Mouse (Mus musculus): ENCODE results near the gene Myt1l. TPM values are rescaled to one million over a fixed set of nuclear protein-coding genes. Genes with fewer than 3 reads are reported as not detected.

Gene Myt1l
- polyA plus RNA-seq, 1 experiment from 2014 or later, result 331 TPM

GRCm38 (mm10) chr12:29571613-29572012 lies 43.4 kb downstream of the Myt1l start:
- WGBS, result 77% methylated on average over 5 of the region's 5 CpGs
- Histone ChIP-seq H3K9me3 (no peaks in the 10 kb centered on the region), H3K9ac (no peak overlapping the region), H3K36me3 (replicated peaks) (peaks cover 9% of the 10 kb centered on the region; the same call in 1 of the 2 replicates), H3K4me3 (no peak overlapping the region), H3K4me2 (no peak overlapping the region), H3K27me3 (replicated peaks) (no peaks in the 10 kb centered on the region), H3K4me1 (no peaks in the 10 kb centered on the region), H3K27ac (no peak overlapping the region)
- ATAC-seq (replicated peaks), result no peak

DNA sequence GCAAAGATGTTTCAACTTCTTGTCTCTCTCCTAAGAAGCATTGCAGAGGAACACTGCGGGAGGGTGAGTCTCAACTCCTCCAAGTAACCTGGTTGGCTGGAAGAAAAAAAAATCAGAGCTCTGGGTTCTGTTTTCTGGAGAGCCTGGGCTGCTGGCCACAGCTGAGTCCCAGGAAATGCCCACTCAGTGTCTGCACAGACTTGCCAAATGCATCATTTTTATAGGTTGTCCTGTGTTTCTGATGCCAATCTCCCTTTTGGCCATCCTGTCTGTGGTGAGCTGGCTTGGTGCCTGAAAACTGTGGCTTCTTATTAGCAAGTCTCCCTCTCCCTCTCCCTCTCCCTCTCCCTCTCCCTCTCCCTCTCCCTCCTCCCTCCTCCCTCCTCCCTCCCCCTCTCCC lies 65.6 kb downstream of the Myt1l start:
- no peak overlapping the region for H3K9ac ChIP-seq
- 96% methylated on average over 1 of the region's 1 CpGs for WGBS
- no peak for ATAC-seq (replicated peaks)
- H3K9me3 ChIP-seq, result no peaks in the 10 kb centered on the region
- no peaks in the 10 kb centered on the region for H3K4me1 ChIP-seq
- no peak overlapping the region for H3K4me2 ChIP-seq
- no peak overlapping the region for H3K27ac ChIP-seq
- H3K4me3 ChIP-seq, result no peak overlapping the region
- peaks cover 25% of the 10 kb centered on the region for H3K36me3 ChIP-seq (replicated peaks)
- H3K27me3 ChIP-seq (replicated peaks), result no peaks in the 10 kb centered on the region

- no peaks in the 10 kb centered on the region for H3K9me3 ChIP-seq
- H3K27me3 ChIP-seq (replicated peaks), result no peaks in the 10 kb centered on the region
- no peak overlapping the region for H3K9ac ChIP-seq
- no peak overlapping the region for H3K4me3 ChIP-seq
- H3K4me1 ChIP-seq, result no peaks in the 10 kb centered on the region
- 0 out of 2 replicates have a peak, but pooled peaks cover 3% of the 10 kb centered on the region for H3K36me3 ChIP-seq (replicated peaks)
- no peak overlapping the region for H3K4me2 ChIP-seq
- no peak for ATAC-seq (replicated peaks)
- H3K27ac ChIP-seq, result no peak overlapping the region
- WGBS, result 57% methylated on average over 6 of the region's 6 CpGs
Observed at GRCm38 (mm10) chr12:29599916-29600315, 71.7 kb downstream of the Myt1l start.

GRCm38 (mm10) chr12:29601223-29601622 lies 73.0 kb downstream of the Myt1l start:
- no peak overlapping the region for H3K4me2 ChIP-seq
- no peaks in the 10 kb centered on the region for H3K4me1 ChIP-seq
- no peak overlapping the region for H3K4me3 ChIP-seq
- no peaks in the 10 kb centered on the region for H3K9me3 ChIP-seq
- H3K9ac ChIP-seq, result no peak overlapping the region
- H3K27ac ChIP-seq, result no peak overlapping the region
- no peak for ATAC-seq (replicated peaks)
- 68% methylated on average over 6 of the region's 6 CpGs for WGBS
- no peaks in the 10 kb centered on the region for H3K36me3 ChIP-seq (replicated peaks)
- no peaks in the 10 kb centered on the region for H3K27me3 ChIP-seq (replicated peaks)

DNA sequence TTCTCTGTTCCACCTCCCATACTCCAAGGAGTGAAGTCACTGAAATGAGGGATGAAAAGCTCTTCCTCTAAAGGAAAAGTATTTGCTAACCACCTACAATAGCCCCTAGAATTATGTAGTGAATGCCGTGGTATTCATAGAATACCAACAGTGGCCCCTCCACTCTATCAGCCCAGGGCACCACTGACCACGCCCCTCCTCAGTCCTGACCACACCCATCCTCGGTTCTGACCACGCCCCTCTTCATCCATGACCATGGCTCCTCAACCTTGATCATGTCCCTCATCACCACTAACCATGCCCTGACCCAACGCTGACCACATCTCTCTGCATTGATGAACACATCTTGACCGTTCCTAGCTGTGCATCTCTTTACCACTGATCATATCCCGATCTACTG lies 76.5 kb downstream of the Myt1l start:
- H3K9ac ChIP-seq, result no peak overlapping the region
- H3K36me3 ChIP-seq (replicated peaks), result no peaks in the 10 kb centered on the region
- H3K27me3 ChIP-seq (replicated peaks), result no peaks in the 10 kb centered on the region
- 86% methylated on average over 7 of the region's 7 CpGs for WGBS
- H3K27ac ChIP-seq, result no peak overlapping the region
- no peaks in the 10 kb centered on the region for H3K4me1 ChIP-seq
- ATAC-seq (replicated peaks), result 0 out of 2 replicates have a peak, but pooled peaks have one; percentile 14
- no peak overlapping the region for H3K4me2 ChIP-seq
- H3K4me3 ChIP-seq, result no peak overlapping the region
- no peaks in the 10 kb centered on the region for H3K9me3 ChIP-seq

DNA sequence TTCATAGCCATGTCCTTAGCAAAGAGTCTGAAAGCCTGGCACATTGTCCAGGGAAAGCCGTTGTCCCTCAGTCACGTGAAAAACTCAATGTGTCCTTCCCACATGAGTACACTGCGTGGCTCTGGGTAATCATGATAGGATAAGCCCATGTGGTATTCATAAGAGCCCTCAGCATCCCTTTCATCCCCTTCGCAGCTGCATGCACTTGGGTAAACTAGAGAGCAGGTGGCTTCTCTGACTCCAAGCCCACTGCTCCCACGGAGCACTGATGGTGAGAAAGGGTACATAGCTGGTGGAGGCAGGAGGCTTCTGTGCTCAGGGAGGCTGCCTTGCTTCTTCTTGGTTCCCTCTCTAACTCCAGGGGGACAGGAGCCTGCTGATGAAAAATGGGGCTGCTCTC lies 76.9 kb downstream of the Myt1l start:
- H3K9ac ChIP-seq, result no peak overlapping the region
- H3K4me1 ChIP-seq, result no peaks in the 10 kb centered on the region
- ATAC-seq (replicated peaks), result 0 out of 2 replicates have a peak, but pooled peaks have one; percentile 10
- no peak overlapping the region for H3K4me3 ChIP-seq
- H3K4me2 ChIP-seq, result no peak overlapping the region
- H3K36me3 ChIP-seq (replicated peaks), result no peaks in the 10 kb centered on the region
- WGBS, result 84% methylated on average over 5 of the region's 5 CpGs
- H3K27ac ChIP-seq, result no peak overlapping the region
- H3K27me3 ChIP-seq (replicated peaks), result no peaks in the 10 kb centered on the region
- H3K9me3 ChIP-seq, result no peaks in the 10 kb centered on the region

GRCm38 (mm10) chr12:29606221-29606620 lies 78.0 kb downstream of the Myt1l start:
- WGBS, result 80% methylated on average over 6 of the region's 6 CpGs
- no peak overlapping the region for H3K9ac ChIP-seq
- H3K27me3 ChIP-seq (replicated peaks), result no peaks in the 10 kb centered on the region
- no peak overlapping the region for H3K4me2 ChIP-seq
- no peak for ATAC-seq (replicated peaks)
- 0 out of 2 replicates have a peak, but pooled peaks cover 2% of the 10 kb centered on the region for H3K36me3 ChIP-seq (replicated peaks)
- no peak overlapping the region for H3K27ac ChIP-seq
- H3K4me1 ChIP-seq, result no peaks in the 10 kb centered on the region
- H3K4me3 ChIP-seq, result no peak overlapping the region
- no peaks in the 10 kb centered on the region for H3K9me3 ChIP-seq

GRCm38 (mm10) chr12:29617746-29618145 lies 89.6 kb downstream of the Myt1l start:
- ATAC-seq (replicated peaks), result no peak
- Histone ChIP-seq H3K9me3 (no peaks in the 10 kb centered on the region), H3K4me3 (no peak overlapping the region), H3K9ac (no peak overlapping the region), H3K4me2 (no peak overlapping the region), H3K36me3 (replicated peaks) (no peaks in the 10 kb centered on the region), H3K27me3 (replicated peaks) (no peaks in the 10 kb centered on the region), H3K27ac (no peak overlapping the region), H3K4me1 (0 out of 2 replicates have a peak, but pooled peaks cover 5% of the 10 kb centered on the region)

GRCm38 (mm10) chr12:29621530-29621929 lies 93.3 kb downstream of the Myt1l start:
- H3K9ac ChIP-seq, result no peak overlapping the region
- H3K36me3 ChIP-seq (replicated peaks), result no peaks in the 10 kb centered on the region
- no peak overlapping the region for H3K27ac ChIP-seq
- H3K27me3 ChIP-seq (replicated peaks), result no peaks in the 10 kb centered on the region
- no peaks in the 10 kb centered on the region for H3K9me3 ChIP-seq
- H3K4me2 ChIP-seq, result no peak overlapping the region
- 63% methylated on average over 5 of the region's 5 CpGs for WGBS
- H3K4me3 ChIP-seq, result no peak overlapping the region
- H3K4me1 ChIP-seq, result peaks cover 14% of the 10 kb centered on the region; the same call in 1 of the 2 replicates
- 0 out of 2 replicates have a peak, but pooled peaks have one; percentile 21 for ATAC-seq (replicated peaks)

- ATAC-seq (replicated peaks), result no peak
- Histone ChIP-seq H3K4me3 (no peak overlapping the region), H3K36me3 (replicated peaks) (no peaks in the 10 kb centered on the region), H3K4me2 (no peak overlapping the region), H3K9ac (no peak overlapping the region), H3K27ac (peak overlapping the region; percentile 31; the same call in 1 of the 2 replicates), H3K9me3 (no peaks in the 10 kb centered on the region), H3K27me3 (replicated peaks) (no peaks in the 10 kb centered on the region), H3K4me1 (peaks cover 31% of the 10 kb centered on the region)
- 61% methylated on average over 15 of the region's 15 CpGs for WGBS
Observed at GRCm38 (mm10) chr12:29627956-29628750, 100.0 kb downstream of the Myt1l start.

GRCm38 (mm10) chr12:29629875-29630538 lies 101.8 kb downstream of the Myt1l start:
- Histone ChIP-seq H3K27me3 (replicated peaks) (no peaks in the 10 kb centered on the region), H3K36me3 (replicated peaks) (no peaks in the 10 kb centered on the region), H3K4me2 (no peak overlapping the region), H3K9me3 (no peaks in the 10 kb centered on the region), H3K4me1 (peaks cover 31% of the 10 kb centered on the region), H3K9ac (no peak overlapping the region), H3K4me3 (no peak overlapping the region), H3K27ac (peak overlapping the region; percentile 83)
- ATAC-seq (replicated peaks), result peak; percentile 66; the same call in 1 of the 2 replicates
- WGBS, result 33% methylated on average over 10 of the region's 10 CpGs

DNA sequence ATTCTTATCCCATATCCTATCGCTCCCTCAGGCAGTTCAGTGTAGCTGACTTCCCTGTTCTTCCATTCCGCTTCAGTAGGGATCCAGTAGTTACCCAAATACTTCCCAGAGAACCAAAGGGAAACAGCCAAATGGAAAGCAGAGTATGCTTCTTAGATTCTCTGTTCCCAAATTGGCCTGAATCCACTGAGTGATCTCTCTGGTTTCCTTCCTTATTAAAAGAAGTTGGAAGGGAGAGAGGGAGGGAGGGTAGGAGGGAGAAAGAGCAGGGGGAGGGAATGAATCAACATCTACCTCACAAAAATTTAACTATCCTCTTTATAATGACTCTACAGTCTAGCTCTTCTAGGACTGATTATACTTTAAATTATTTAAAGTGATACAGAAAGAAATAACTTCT lies 106.3 kb downstream of the Myt1l start:
- Histone ChIP-seq H3K4me2 (no peak overlapping the region), H3K27ac (no peak overlapping the region), H3K9ac (no peak overlapping the region), H3K4me3 (no peak overlapping the region), H3K36me3 (replicated peaks) (no peaks in the 10 kb centered on the region), H3K4me1 (peaks cover 10% of the 10 kb centered on the region), H3K9me3 (no peaks in the 10 kb centered on the region), H3K27me3 (replicated peaks) (no peaks in the 10 kb centered on the region)
- ATAC-seq (replicated peaks), result no peak
- 89% methylated on average over 2 of the region's 2 CpGs for WGBS
